Mouse (Mus musculus) gastrocnemius, postnatal 10 days (tissue): ENCODE measurements around the gene Cd101. TPM values are rescaled to one million over a fixed set of nuclear protein-coding genes. Genes with fewer than 3 reads are reported as not detected.

Source experiments
- DNase-seq: peaks from one replicate; pipeline ENCODE4 v3.0.0; 2021; ENCODE audit warnings: mixed read lengths
- total RNA-seq, 2 experiments: library from RNA; stranded (reverse); gene quantifications; 2 replicates each; pipeline ENCODE4 v1.2.3; 2021

Cd101 gene
- total RNA-seq, 2 experiments from 2014 or later, result 0.75 to 1.0 TPM

DNA sequence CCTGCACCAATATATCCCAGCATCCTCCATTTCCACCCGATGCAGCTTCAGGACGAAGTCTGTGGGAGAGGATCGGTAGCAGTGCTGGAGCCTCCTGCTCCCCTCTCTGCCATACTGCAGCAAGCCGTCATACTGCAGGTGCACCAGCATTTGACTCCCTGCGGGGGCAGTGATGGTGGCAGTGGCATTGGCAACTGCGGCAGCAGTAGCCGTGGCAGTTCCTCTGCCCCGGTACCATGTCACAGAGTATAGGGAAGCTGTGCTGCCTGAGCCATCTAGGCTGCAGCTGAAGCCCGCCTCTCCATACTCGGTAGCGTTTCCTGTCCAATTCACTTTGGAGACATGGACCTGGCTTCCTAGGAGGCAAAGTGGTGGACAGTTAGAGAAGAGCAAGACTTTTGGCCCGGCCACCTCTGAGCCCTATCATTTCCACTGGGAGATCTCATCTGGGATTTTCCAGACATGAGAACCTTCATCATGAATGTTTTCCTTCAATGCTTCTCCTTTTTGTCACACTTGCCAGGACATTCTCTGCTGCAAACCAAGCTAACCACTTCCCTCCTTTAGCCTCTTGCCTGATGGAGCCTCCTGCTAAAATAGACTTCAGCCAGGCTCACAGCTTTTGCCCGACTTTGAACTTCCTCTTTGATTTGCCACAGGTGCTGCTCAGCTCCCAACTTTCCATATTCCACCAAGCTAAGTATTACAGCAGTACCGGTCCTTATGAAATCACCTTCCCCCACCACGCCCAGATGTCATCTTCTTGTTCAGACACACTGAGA lies 25.6 kb downstream of the Cd101 start:
- no peak for DNase-seq

DNA sequence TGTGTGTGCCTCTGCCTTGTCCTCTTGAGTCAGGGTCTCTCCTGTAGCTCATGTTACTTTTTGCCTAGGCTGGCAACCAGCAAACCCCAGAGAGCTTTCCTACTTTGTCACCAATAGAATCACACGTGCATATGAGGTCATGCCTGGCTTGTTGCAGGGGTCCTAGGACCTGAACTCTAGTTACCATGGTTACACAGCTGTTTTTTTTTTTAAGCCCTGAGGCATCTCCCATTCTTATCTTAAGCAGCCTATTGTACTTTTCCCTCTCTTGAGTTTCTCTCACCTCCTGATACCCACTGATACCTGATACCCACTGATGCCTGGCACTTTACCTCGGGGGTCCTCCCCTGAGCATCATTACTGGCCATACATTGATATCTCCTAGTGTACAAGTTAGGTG lies 29.6 kb downstream of the Cd101 start:
- DNase-seq, result no peak

DNA sequence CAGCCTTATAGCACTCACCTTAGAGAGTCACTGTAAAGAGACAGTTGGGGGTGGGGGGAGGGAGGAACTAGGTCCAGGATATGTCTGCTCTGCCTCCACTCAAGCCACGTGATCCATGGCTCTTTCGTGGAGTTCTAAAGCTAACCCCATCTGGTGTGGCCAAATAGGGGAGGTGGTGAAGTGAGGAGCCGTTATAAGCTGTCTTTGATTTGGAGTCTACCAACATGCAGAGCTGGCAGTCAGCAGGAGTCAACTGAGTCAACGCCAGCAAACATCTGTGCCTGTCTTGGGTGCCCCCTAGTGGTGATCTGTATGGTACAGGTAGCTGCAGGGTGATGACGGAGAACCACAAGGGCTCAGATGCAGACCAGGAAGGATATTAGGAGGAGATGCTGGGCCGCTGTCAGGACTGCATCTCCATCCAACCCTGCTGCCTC lies 30.4 kb downstream of the Cd101 start:
- peak; percentile 69 for DNase-seq

DNA sequence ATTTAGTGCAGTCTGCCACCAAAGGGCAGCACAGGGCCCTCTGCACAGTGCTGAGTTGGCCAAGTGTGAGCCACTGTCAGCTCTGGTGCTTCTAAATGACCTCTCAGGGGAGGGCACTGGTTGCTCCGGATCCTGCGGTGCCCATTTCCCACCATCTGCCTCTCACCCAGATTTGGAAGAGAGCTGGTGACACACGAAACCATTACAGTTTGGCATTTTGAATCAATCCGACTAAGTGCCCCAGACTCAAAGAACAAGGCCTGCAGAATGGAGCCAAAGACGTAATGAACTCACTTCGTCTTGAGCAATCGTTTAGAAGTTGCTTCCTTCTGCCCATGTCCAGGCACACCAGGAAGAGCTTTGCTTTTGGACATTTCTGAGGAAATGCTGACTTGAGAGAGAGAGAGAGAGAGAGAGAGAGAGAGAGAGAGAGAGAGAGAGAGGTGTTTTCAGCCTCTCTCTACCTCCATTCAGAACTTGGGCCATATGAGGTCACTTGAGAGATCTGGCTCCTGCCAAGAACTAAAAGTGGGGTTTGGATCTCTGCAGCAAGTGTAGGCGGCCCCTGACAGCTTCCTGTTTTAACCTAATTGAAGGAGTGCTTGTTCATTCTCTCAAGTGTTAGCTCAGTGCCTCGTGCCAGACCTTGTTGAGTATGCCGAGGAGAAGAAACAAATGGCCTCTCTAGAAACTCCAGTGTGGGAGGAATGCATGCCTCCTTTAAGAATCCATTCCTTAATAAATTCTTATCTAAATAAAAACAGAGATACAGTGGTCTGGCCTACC lies 31.4 kb downstream of the Cd101 start:
- DNase-seq, result no peak

DNA sequence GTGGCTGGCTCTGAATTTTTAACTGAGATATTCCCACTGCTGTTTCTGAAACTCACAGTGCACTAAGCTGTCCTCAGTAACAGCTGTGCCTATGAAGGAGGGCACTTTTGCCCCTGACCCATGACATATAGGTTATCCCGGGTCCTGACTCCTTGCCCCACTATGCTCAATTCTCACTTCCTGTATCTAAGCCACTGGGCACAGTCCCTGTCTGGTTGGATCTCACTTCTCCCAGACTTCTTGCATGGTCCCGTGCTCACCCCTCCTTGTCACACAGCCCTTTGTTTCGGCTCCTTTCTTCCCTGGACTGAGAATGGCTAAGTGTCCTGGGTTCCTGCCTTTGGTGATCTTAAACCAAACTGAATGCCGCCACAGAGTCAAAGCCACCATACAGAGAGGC lies 35.1 kb downstream of the Cd101 start:
- DNase-seq, result no peak

DNA sequence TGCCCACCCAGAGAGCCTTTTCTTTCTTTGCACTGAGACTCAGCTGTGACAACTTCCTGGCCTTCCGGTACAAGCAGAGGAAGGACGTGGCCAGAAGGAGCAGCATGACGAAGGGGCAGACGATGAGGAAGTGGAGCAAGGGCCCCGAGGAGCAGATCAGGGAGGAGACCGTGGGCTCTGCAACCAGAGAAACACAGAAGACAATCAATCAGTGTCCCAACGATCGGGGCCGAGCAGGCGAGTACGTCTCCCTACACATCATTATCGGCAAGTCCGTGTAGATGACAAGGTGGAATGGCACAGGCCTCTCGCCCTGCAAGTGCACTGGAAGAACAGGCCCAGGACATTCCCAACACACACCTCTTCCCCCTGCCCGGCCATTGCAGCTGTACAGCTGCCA lies 35.6 kb downstream of the Cd101 start:
- no peak for DNase-seq

DNA sequence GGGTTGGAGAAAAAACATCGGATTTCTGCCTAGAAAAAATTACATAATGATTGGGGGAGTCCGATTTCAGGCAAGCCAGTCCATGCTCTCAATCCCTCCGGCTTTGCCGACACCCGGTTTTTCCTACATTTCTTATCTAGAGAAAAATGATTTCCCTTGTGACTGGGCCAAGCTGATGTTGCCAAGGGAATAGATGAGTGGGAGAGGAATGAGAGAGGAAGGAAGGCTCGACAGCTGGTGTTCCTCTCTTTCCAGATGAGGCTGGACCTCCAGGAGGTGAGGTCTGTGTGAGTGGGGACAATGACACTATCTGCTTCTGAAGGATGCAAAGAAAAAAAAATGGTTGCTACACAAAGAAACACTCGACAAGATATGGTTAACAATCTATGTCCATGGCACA lies 36.2 kb downstream of the Cd101 start:
- no peak for DNase-seq

DNA sequence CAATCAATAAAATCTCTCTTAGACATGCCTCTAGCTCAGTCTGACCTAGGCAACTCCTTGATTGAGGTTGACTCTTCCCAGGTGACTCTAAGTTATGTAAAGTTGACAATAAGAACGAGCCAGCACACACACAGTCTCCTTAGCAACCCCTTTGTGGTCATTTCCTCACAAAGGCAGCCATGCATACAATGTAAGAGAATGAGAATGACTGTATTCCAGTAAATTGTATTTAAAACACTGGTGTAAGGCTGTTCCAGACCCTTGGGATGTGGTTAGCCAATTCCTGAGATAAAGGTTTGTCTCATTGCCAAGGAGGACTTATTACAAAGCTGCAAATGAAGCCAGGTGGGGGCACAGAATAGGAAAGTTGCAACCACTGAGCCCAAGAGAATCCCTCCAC lies 39.1 kb downstream of the Cd101 start:
- no peak for DNase-seq

DNA sequence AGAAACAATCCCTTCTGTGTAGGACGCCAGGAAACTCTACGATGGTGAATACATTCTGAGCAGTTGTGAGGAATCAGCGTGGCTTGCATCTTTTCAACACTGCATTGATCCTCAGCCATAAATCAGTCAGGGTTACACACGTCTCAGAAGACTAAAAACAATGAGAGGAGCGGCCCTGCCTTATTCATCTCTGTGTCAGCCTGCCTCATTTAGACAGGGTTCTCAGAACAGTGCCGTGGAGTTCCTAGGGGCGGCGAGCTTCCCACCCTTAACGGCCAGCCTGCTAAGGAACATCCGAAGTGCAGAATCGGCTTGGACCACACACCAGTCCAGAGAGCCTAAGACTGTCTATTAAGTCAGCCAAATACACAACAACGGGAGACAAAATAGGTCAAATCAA lies 39.9 kb downstream of the Cd101 start:
- DNase-seq, result no peak

DNA sequence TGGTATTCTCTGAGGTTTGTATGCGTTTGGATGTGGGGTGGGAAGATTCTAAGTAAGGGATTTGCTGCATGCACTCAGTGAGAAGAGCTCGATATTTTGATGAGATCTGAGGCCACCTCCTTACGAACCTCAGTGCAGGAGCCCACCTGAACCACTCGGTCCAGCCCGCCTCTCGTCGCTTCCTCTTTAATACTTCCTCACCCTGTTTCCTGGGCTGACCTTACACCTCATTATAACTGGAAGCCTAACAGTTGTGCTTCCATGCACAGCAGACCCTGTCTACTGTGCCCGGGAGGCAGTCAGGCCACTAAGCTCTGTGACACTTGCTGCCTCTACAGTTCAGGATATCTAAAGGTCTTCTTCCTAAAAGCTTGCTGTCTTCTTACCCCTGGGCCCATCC lies 50.1 kb downstream of the Cd101 start:
- DNase-seq, result no peak

DNA sequence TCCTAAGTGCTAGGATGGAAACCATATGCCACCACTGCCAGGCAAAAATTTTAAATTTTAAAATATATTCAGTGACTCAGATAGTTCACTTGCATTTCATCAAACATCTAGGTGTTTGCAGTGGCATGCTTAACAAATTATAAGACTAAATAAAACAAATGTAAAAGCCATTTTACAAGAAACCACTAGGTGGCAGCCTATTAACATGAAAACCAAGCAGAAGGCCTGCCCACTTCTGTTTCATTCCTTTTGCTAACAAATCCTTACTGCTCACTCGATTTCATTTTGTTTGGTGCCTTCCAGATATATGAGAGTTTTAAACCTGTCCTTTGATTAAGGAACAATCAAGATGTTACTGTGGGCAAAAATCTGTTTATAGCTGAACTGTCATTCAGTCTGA lies 55.5 kb downstream of the Cd101 start:
- no peak for DNase-seq

DNA sequence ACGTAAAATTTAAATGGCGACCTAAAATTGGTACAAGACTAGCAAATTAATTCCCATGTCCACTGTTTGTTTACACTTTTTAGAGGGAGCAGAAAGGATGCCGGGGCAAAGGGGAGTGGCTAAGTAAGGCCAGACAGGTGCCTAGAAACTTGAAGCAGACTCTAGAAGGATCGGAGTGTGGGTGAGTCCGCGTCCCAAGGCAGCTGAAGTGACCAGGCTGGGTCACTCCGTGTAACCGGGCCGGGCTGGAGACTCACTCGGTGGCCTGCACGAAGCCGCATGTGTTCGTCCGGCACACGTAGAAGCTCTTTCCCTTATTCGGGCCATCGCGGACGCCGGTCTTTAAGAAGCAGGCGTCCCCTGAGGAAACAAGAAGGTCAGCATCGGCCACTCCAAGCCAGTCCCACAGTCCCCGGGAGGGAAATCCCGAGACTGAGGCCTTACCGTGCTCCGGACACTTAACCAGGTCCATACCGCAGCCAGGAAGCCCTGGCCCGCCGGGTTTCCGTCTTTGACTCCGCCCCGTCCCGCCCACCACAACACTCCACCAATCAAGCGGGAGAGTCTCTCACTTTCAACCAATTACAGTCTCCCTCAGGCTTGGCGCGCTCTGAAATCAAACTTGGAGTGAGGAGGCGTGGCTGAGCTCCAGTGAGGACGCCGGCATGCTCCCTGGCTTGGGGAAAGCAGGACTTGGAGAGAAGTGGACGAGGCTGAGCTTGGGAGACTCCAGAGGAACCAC lies 60.0 kb downstream of the Cd101 start, which contains the start of gene Ttf2:
Gene Ttf2, minus strand, starts transcription at position 488 of the 742 bp plus-strand sequence.
- peak; percentile 94 for DNase-seq

DNA sequence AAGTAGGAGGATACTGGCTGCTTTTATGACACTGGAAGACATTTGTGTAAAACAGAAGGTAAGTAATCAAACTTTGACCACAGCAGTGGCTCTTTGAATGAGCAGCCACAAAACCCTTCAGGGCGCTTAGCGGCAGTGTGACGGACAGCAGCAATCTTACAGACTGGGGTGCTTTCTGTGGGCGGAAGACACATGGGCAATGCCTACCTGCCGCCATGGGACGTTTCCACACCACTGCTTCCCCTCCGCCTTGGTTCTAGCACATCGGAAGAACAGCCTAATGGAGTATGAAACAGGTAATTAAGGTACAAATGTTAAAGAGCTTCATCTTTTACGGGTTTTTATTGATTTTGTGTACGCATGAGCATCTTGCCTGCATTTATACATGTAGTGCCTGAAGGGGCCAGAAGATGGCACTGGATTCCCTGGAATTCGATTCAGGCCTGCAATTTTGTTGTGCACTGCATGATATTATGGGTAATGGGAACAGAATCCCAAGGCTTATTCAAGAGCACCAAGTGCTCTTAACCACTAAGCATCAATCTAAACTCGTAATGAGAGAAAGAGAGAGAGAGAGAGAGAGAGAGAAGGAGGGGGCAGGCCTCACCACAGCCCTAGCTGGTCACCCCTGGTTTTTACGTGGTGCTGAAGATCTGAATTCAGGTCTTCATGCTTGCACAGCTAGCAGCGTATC lies 65.4 kb downstream of the Cd101 start:
- DNase-seq, result peak; percentile 42

DNA sequence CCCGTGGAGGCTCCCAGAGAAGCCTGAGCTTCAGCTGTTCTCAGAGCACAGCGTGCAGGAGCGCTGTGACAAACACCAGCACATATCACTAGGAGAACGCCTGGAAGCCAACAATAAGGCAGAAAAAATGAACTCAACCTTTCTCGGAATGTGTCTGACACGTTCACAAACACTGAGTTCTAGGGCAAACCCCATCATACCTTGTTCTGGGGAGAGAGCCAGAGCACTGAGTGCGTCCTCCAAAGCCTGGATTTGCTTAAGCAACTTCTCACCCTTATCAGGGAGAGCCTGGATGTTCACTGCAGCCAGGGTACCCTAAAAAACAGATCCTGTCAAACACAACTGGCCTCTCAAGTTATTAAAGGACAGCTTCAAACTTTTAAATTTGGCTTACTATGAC lies 67.9 kb downstream of the Cd101 start:
- DNase-seq, result no peak

DNA sequence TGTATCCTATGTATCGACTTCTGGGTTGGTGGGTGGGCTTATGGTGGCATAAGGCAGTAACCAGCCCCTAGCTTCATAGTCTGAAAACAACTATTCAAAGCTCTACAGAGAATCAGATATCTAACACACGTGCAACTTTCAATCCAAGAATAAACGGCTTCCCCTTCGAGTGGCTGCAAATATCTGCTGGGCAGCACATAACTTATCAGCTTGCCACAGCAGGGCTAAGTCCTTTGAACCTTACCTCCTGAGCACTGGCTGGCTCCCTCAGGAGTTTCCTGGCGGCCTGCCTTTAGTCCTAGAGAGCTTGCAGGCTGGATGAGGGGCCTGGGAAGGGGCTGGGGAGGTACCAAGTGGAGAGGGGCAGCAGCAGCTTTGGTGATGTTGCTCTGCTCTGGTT lies 68.3 kb downstream of the Cd101 start:
- DNase-seq, result no peak

DNA sequence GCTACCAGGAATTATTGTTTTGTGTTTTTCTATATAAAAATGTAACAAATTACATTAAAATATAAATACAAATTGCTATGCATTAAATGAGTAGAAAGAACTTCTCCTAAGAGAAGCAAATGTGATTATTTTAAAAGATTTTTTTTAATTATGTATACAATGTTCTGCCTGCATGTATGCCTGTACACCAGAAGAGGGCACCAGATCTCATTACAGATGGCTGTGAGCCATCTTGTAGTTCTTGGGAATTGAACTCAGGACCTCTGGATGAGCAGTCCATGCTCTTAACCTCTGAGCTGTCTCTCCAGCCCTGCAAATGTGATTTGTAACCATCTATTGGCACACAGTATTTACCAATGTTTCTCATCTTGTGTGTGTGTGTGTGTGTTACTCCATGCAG lies 74.7 kb downstream of the Cd101 start:
- no peak for DNase-seq

DNA sequence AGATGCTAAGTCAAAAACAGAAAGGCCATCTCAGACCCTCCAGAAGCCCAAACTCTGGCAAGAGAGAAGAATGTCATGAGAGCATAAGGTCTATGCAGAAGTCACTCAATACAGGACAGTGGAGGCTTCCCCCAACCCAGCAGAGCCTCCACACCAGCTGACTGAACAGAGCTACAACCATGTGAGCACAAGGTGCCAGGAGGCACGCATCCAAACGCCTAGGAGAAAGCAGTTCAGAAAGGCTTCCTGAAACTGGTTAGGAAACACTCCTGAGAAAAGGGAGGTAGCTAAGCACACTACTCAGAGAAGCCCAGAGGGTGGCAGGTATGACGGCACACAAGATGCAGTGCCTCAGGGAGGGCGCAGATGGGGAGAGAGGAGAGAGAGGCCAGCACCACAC lies 77.8 kb downstream of the Cd101 start:
- DNase-seq, result no peak

DNA sequence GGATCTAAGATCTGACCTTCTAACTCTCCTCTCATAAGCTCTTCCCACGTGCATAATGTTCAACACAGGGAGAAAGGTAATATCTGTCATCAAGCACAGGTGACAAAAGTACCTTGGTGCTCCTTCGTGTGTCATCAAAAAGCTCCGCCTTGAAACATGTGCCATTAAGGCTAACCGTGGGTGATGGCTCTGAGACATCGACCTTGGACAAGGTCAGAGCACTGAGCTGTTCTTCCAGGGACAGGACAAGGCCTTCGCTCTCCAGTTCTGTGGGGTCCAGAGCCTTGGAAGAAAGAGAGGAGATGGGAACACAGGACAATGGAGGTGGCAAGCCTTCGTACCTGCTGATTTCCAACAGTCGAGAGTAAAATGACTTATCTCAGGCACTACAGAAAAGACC lies 82.1 kb downstream of the Cd101 start:
- DNase-seq, result no peak
